Mouse (Mus musculus): ENCODE measurements around the gene Urm1.

DNA sequence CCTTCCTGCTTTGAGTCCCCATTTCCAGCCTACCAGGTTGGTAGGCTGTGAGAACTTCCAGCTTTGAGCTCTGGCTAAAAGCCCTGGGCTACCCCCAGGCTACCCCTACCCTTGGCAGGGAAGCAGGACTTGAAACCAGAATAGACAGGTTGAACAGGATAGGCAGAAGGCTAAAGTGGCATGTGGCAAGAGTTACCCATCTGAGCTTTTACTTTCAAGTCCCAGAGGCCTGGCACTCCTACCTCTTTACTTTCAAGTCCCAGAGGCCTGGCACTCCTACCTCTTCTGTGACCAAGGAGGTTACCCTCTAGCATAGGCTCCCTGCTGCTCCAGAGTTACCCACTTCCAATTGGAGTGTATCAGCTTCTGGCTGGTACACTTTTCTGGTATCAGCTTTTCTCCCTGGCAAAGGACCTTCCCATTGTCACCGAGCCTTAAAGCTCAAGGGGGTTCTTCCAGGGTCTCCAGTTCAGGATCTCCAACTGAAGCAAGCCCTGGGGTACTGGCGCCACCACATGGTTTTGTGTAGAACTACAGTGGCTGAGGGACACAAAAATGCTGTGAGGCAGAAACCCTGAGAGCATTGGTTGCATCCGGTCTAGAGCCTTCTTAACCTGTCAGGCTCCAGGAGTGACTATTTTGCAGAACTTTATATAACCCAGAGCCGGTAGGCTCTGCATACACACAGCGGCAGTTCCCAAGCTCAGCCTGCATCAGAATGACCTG lies 39.0 kb downstream of the Urm1 start:
- TF ChIP-seq CTCF (IDR thresholded peaks at IDR 0.05; ENCODE audit: borderline replicate concordance, control insufficient read depth, extremely low read depth, insufficient read depth, low read length, poor library complexity) (no peak), POLR2A (IDR thresholded peaks at IDR 0.05; ENCODE audit: control insufficient read depth, extremely low read depth, insufficient read depth, low read length, poor library complexity) (no peak)
